Mouse (Mus musculus) heart, postnatal 0 days (tissue): ENCODE results near the gene Spata32. TPM values are rescaled to one million over a fixed set of nuclear protein-coding genes. Genes with fewer than 3 reads are reported as not detected.

Source experiments
- ATAC-seq: fragments of 200-750 bp; cut with Nextera tagmentation; 2 replicates; pipeline ENCODE4 v1.8.0; 2017; ENCODE audit warnings: low read depth, moderate number of reproducible peaks, moderate library complexity; ENCODE audit not compliant: insufficient read depth
- DNase-seq: peaks from one replicate; pipeline ENCODE4 v3.0.0-alpha.2; 2016; ENCODE audit warnings: low spot score
- H3K27ac ChIP-seq: fragments of 300-500 bp; sonication (generic); 2 replicates; pipeline ENCODE4 v1.5.1; 2014; ENCODE audit warnings: low read depth, mild to moderate bottlenecking
- H3K27me3 ChIP-seq: fragments of 300-500 bp; sonication (generic); 2 replicates; pipeline ENCODE4 v1.6.1; 2014; ENCODE audit warnings: low read length, mixed read lengths; ENCODE audit not compliant: control insufficient read depth, insufficient read depth
- H3K36me3 ChIP-seq: fragments of 300-500 bp; sonication (generic); replicated peaks from 2 replicates; pipeline ENCODE4 v1.6.1; 2014; ENCODE audit warnings: low read length, mixed read lengths; ENCODE audit not compliant: control insufficient read depth, insufficient read depth
- H3K4me1 ChIP-seq: fragments of 300-500 bp; sonication (generic); 2 replicates; pipeline ENCODE4 v1.6.1; 2014; ENCODE audit warnings: antibody characterized with exemption; ENCODE audit not compliant: control insufficient read depth, insufficient read depth
- H3K4me2 ChIP-seq: fragments of 300-500 bp; sonication (generic); 2 replicates; pipeline ENCODE4 v1.6.1; 2014; ENCODE audit warnings: low read depth, mild to moderate bottlenecking, low read length, moderate library complexity
- H3K4me3 ChIP-seq: fragments of 300-500 bp; sonication (generic); 2 replicates; pipeline ENCODE4 v1.5.1; 2014; ENCODE audit warnings: low read depth, low read length
- H3K9ac ChIP-seq: fragments of 300-500 bp; sonication (generic); replicated peaks from 2 replicates; pipeline ENCODE4 v1.6.1; 2014; ENCODE audit warnings: low read depth, low read length, mixed read lengths
- H3K9me3 ChIP-seq: fragments of 300-500 bp; sonication (generic); replicated peaks from 2 replicates; pipeline ENCODE4 v1.6.1; 2016; ENCODE audit warnings: low read length; ENCODE audit not compliant: control insufficient read depth
- CTCF ChIP-seq: IDR thresholded peaks from 2 replicates; pipeline ENCODE4 v1.5.1; 2016; ENCODE audit warnings: antibody characterized with exemption, control low read depth, low read depth
- EP300 ChIP-seq: IDR thresholded peaks from 2 replicates; pipeline ENCODE4 v1.6.1; 2016; ENCODE audit warnings: antibody characterized with exemption, low read depth
- WGBS: fragments of 180-500 bp; shearing (Covaris S2); extraction: QIAGEN DNeasy Blood & Tissue Kit; methylation state at CpG from one replicate; pipeline ENCODE4 v1.1.7; 2014; 5-methylcytosine and 5-hydroxymethylcytosine counted together
- polyA plus RNA-seq: library from polyadenylated mRNA; unstranded; fragments of >200 nt; fragmentation: Nextera tagmentation; extraction: Ambion mirVana; gene quantifications from 2 replicates; pipeline ENCODE4 v1.2.1, GENCODE M21; 2015
- total RNA-seq: library from RNA; depleted of rRNA; stranded (reverse); fragments of >200 nt; gene quantifications from 2 replicates; pipeline ENCODE4 v1.2.3, GENCODE M21; 2014; ENCODE audit warnings: low replicate concordance

Spata32 gene
- total and polyA plus RNA-seq, 2 experiments from 2014 or later: not detected

DNA sequence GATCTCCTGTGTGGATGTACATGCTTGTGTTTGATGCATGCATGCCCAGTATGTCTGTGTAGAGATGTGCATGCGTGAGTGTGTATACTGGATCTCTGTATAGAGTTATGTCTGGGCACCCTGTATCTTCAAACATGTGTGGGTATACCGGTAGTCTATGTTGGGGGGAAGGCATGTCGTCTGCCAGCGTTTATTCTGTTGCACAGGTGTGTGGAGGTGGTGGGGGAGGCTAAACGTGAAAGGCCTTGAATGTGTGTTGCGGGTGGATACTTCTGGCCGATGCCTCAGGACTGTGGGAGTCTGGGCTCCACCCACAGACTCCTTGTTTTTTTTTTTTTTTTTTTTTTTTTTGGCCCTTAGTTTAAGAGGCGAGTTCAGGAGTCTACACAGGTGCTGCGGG lies 36.9 kb downstream of the Spata32 start:
- Histone ChIP-seq H3K4me3 (no peak overlapping the region), H3K4me2 (no peak overlapping the region), H3K36me3 (no peaks in the 10 kb centered on the region), H3K9ac (no peak overlapping the region), H3K9me3 (no peaks in the 10 kb centered on the region), H3K4me1 (0 out of 2 replicates have a peak, but pooled peaks cover 16% of the 10 kb centered on the region), H3K27ac (no peak overlapping the region), H3K27me3 (no peaks in the 10 kb centered on the region)
- ATAC-seq: no peak
- 81% methylated on average over 9 of the region's 9 CpGs for WGBS
- no peak for DNase-seq
- TF ChIP-seq EP300 (no peak), CTCF (no peak)

DNA sequence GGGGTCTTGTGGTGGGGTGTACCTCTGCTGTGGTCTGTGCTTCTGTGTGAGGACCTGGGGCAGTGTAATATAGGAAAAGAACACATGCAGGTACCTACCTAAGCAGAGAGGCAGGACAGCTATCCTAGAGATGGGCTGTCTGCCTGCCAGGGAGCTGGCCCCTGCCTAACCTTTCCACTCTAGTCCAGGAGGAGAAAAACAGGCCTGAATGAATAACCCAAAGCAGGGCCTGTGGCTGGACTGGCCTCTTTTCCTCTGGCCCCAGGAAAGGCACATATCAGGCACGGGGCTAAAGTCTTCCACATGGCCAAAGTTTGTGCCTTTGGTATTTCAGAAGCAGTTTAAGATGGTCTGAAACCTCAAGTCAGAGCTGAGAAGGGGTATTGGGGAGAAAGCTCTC lies 37.8 kb downstream of the Spata32 start:
- WGBS: 75% methylated on average over 1 of the region's 1 CpGs
- no peaks in the 10 kb centered on the region for H3K36me3 ChIP-seq
- H3K9me3 ChIP-seq: no peaks in the 10 kb centered on the region
- no peak for ATAC-seq
- no peaks in the 10 kb centered on the region for H3K27me3 ChIP-seq
- TF ChIP-seq CTCF (no peak), EP300 (no peak)
- H3K27ac ChIP-seq: no peak overlapping the region
- 0 out of 2 replicates have a peak, but pooled peaks cover 16% of the 10 kb centered on the region for H3K4me1 ChIP-seq
- no peak overlapping the region for H3K4me2 ChIP-seq
- H3K9ac ChIP-seq: no peak overlapping the region
- no peak overlapping the region for H3K4me3 ChIP-seq
- DNase-seq: no peak

DNA sequence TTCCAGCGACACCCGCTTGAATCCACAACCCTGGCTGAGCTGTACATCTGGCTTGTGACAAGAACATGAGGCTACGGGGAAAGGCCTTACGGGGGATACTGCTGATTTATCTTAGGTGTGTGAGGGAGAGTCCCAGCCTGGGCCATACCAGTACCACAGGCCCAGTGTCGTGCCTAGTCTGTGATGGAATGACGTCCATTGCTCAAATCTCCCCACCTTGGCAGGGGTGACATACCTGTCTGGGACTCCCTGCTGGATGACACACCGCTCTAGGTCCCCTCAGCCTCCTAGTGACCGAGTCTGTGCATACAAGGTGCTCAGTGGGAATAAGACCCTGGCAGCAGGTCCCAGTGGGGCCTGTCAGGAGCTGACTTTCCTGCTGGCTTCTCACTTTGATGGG lies 39.5 kb downstream of the Spata32 start:
- Histone ChIP-seq H3K27ac (no peak overlapping the region), H3K4me3 (no peak overlapping the region), H3K27me3 (no peaks in the 10 kb centered on the region), H3K4me1 (0 out of 2 replicates have a peak, but pooled peaks cover 16% of the 10 kb centered on the region), H3K36me3 (no peaks in the 10 kb centered on the region), H3K9me3 (no peaks in the 10 kb centered on the region), H3K4me2 (no peak overlapping the region), H3K9ac (no peak overlapping the region)
- ATAC-seq (no peak), DNase-seq (no peak)
- WGBS: 91% methylated on average over 8 of the region's 8 CpGs
- TF ChIP-seq CTCF (no peak), EP300 (no peak)

DNA sequence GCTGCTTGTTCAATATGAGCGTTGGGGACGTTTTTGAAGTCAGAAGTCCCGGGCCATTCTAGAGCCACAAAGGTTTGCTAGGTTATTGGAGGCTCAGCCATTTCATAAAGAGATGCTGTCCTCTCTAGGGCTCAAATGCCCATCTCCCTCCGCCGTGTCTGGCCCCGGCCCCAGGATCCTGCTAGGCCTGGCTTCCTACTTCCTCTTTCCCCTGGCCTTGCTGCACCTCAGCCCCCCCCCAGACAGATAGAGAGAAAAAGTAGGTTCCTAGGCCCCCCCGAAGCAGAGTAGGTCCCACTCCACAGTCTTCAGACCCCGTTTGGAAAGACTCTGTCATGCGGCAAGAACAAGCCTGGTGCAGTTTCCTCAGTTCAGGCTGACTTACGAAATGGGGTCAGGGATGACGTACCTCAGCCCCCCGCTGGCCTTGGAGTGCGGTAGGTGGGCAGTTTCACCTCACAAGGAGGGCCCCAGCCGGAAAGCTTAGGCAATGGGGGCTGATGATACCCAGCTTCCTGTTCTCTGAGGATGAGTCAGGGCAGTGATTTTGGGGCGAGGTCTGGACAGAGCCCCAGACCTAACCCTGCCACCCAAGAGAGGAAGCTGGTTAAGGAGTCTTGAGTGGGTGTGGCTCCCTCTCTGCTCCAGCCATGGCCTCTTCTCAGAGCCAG lies 40.3 kb downstream of the Spata32 start:
- H3K36me3 ChIP-seq: no peaks in the 10 kb centered on the region
- H3K27me3 ChIP-seq: no peaks in the 10 kb centered on the region
- TF ChIP-seq CTCF (no peak), EP300 (no peak)
- WGBS: 79% methylated on average over 15 of the region's 15 CpGs
- no peaks in the 10 kb centered on the region for H3K9me3 ChIP-seq
- H3K4me2 ChIP-seq: no peak overlapping the region
- peak overlapping the region; percentile 60 for H3K27ac ChIP-seq
- no peak overlapping the region for H3K4me3 ChIP-seq
- H3K4me1 ChIP-seq: 0 out of 2 replicates have a peak, but pooled peaks cover 16% of the 10 kb centered on the region
- no peak for ATAC-seq
- no peak overlapping the region for H3K9ac ChIP-seq
- DNase-seq: no peak

DNA sequence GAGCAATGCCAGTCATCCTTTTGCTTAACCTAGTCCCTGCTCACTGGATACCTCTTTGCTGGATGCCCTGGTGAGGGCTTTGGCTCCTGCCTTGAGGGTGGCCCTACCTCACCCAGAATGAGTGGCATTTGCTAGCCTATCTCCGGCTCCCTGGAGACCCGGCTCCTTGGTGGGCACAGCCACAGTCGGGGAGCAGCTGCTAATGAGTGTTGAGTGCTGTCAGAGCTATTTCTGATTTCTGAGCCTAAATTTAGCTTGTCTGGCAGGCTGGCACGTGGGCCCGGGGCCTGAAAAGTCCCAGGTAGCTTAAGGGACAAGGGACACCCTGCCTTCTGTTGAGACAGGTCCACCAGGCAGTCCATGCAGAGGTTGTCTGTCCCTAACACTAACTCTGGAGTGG lies 41.0 kb downstream of the Spata32 start:
- Histone ChIP-seq H3K27me3 (no peaks in the 10 kb centered on the region), H3K9me3 (no peaks in the 10 kb centered on the region), H3K4me2 (no peak overlapping the region), H3K4me3 (no peak overlapping the region), H3K36me3 (no peaks in the 10 kb centered on the region), H3K4me1 (0 out of 2 replicates have a peak, but pooled peaks cover 16% of the 10 kb centered on the region), H3K9ac (no peak overlapping the region), H3K27ac (peak overlapping the region; percentile 60)
- TF ChIP-seq CTCF: no peak
- no peak for TF ChIP-seq EP300
- DNase-seq (peak; percentile 75), ATAC-seq (peak; percentile 70)
- WGBS: 40% methylated on average over 5 of the region's 5 CpGs

DNA sequence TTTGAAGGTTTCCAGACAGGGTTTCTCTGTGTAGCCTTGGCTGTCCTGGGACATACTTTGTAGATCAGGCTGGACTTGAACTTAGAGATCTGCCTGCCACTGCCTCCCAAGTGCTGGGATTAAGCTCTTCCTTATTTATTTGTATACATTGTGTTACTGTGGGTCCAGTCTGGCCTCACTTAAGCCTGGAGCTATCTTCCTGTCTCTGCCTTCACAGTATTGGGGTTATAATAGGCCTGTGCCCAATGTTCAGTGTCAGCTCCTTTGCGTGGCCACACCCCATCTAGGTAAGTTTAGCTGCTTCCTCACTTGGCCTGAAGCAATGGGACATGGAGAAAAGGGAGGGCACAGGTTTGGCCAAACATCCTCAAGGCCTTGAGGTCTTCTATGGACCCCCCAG lies 41.7 kb downstream of the Spata32 start:
- Histone ChIP-seq H3K9ac (no peak overlapping the region), H3K27me3 (peaks cover 5% of the 10 kb centered on the region), H3K4me1 (0 out of 2 replicates have a peak, but pooled peaks cover 16% of the 10 kb centered on the region), H3K36me3 (no peaks in the 10 kb centered on the region), H3K4me2 (no peak overlapping the region), H3K9me3 (no peaks in the 10 kb centered on the region), H3K27ac (no peak overlapping the region), H3K4me3 (no peak overlapping the region)
- TF ChIP-seq EP300 (no peak), CTCF (no peak)
- ATAC-seq: no peak
- no peak for DNase-seq
- 76% methylated on average over 1 of the region's 1 CpGs for WGBS
